In genomic region chr11:75964476-75964730, GRCm38 (mm10) we compare ENCODE assay signal across 19 mouse cellular contexts. TPM values are rescaled to one million over a fixed set of nuclear protein-coding genes. Genes with fewer than 3 reads are reported as not detected.
DNase-seq lines count a peak whose midpoint lies in the region; ATAC-seq and TF ChIP-seq lines count a peak whose summit lies in the region.
"Had no signal": no experiment of that assay in that cellular context is flagged by ENCODE, and none has a peak within 500 bp of the region (broad histone marks: within the 10 kb centered on the region; RNA-seq: fewer than 3 reads in every experiment).

No protein-coding gene starts in this region.

- no peak for DNase-seq in hindbrain, embryonic 10.5 days (ENCODE audit: low spot score)
- no peak for DNase-seq in hindbrain, postnatal 0 days (ENCODE audit: low spot score)
- DNase-seq in ZHBTc4 (ENCODE audit: low read depth, low spot score) = peak; percentile 12
- no peak for DNase-seq in embryonic facial prominence, embryonic 11.5 days (ENCODE audit: low spot score)
- DNase-seq in midbrain, embryonic 11.5 days (ENCODE audit: low spot score, missing footprints) = peak; percentile 94
- DNase-seq in spleen, adult 12 weeks (ENCODE audit: low spot score) = no peak
- no peak for DNase-seq in cerebellum, postnatal 25 days
- DNase-seq: gastrocnemius, postnatal 14 days; layer of hippocampus, postnatal 36 days; spleen, adult 18-20 months had no signal

- ATAC-seq in hindbrain, postnatal 0 days = no peak
- no peak for ATAC-seq in embryonic facial prominence, embryonic 11.5 days (replicated peaks; ENCODE audit: insufficient number of reproducible peaks, low FRiP score, low TSS enrichment, low read depth)
- ATAC-seq in midbrain, embryonic 11.5 days (ENCODE audit: low FRiP score) = 0 out of 2 replicates have a peak, but pooled peaks have one; percentile 5
- ATAC-seq: intestine, postnatal 0 days; Patski had no signal

- H3K36me3 ChIP-seq in hindbrain, embryonic 10.5 days = no peaks in the 10 kb centered on the region
- H3K36me3 ChIP-seq in hindbrain, postnatal 0 days (ENCODE audit: insufficient read depth, low read length) = no peaks in the 10 kb centered on the region
- no peaks in the 10 kb centered on the region for H3K36me3 ChIP-seq in embryonic facial prominence, embryonic 11.5 days (replicated peaks; ENCODE audit: control insufficient read depth, insufficient read depth, low read depth, low read length)
- no peaks in the 10 kb centered on the region for H3K36me3 ChIP-seq in midbrain, embryonic 11.5 days (ENCODE audit: control insufficient read depth, insufficient read depth, low read length)
- H3K36me3 ChIP-seq: stomach, embryonic 15.5 days had no signal

- WGBS in hindbrain, embryonic 10.5 days = 19% methylated on average over 4 of the region's 4 CpGs
- WGBS in hindbrain, postnatal 0 days = 36% methylated on average over 4 of the region's 4 CpGs
- 23% methylated on average over 4 of the region's 4 CpGs for WGBS in embryonic facial prominence, embryonic 11.5 days
- WGBS in midbrain, embryonic 11.5 days = 28% methylated on average over 4 of the region's 4 CpGs

- H3K27ac ChIP-seq in hindbrain, embryonic 10.5 days = peak overlapping the region; percentile 87
- no peak overlapping the region for H3K27ac ChIP-seq in hindbrain, postnatal 0 days
- 0 out of 2 replicates have a peak overlapping the region, but pooled peaks have one; percentile 28 for H3K27ac ChIP-seq in embryonic facial prominence, embryonic 11.5 days (replicated peaks; ENCODE audit: low read depth, low read length)
- no peak overlapping the region; the same call in 1 of the 2 replicates for H3K27ac ChIP-seq in midbrain, embryonic 11.5 days (ENCODE audit: low read depth, low read length)
- H3K27ac ChIP-seq: liver, embryonic 14.5 days; stomach, embryonic 15.5 days had no signal

- no peak overlapping the region for H3K4me2 ChIP-seq in hindbrain, postnatal 0 days (ENCODE audit: low read depth, low read length)
- H3K4me2 ChIP-seq in embryonic facial prominence, embryonic 11.5 days (ENCODE audit: low read depth, low read length) = no peak overlapping the region; the same call in 1 of the 2 replicates
- H3K4me2 ChIP-seq in midbrain, embryonic 11.5 days = peak overlapping the region; percentile 19
- H3K4me2 ChIP-seq: stomach, embryonic 15.5 days had no signal

- H3K9me3 ChIP-seq in hindbrain, embryonic 10.5 days = no peaks in the 10 kb centered on the region
- no peaks in the 10 kb centered on the region for H3K9me3 ChIP-seq in hindbrain, postnatal 0 days (ENCODE audit: low read length)
- no peaks in the 10 kb centered on the region for H3K9me3 ChIP-seq in embryonic facial prominence, embryonic 11.5 days (replicated peaks; ENCODE audit: control insufficient read depth, low read length)
- H3K9me3 ChIP-seq in midbrain, embryonic 11.5 days (ENCODE audit: control insufficient read depth, low read length) = no peaks in the 10 kb centered on the region
- H3K9me3 ChIP-seq: stomach, embryonic 15.5 days had no signal

- no peak overlapping the region for H3K9ac ChIP-seq in hindbrain, postnatal 0 days (replicated peaks; ENCODE audit: low read length)
- no peak overlapping the region for H3K9ac ChIP-seq in embryonic facial prominence, embryonic 11.5 days (replicated peaks; ENCODE audit: low read length)
- no peak overlapping the region for H3K9ac ChIP-seq in midbrain, embryonic 11.5 days (ENCODE audit: low read length)
- H3K9ac ChIP-seq: liver, embryonic 14.5 days; stomach, embryonic 15.5 days had no signal

- H3K27me3 ChIP-seq in hindbrain, embryonic 10.5 days (ENCODE audit: insufficient read depth, poor library complexity, severe bottlenecking) = peaks cover 60% of the 10 kb centered on the region
- H3K27me3 ChIP-seq in hindbrain, postnatal 0 days (ENCODE audit: insufficient read depth, low read length) = no peaks in the 10 kb centered on the region
- peaks cover 11% of the 10 kb centered on the region for H3K27me3 ChIP-seq in embryonic facial prominence, embryonic 11.5 days (ENCODE audit: control insufficient read depth, insufficient read depth, low read length)
- H3K27me3 ChIP-seq in midbrain, embryonic 11.5 days (ENCODE audit: control insufficient read depth, insufficient read depth, low read length) = peaks cover 16% of the 10 kb centered on the region; the same call in 1 of the 2 replicates
- H3K27me3 ChIP-seq: Patski had no signal

- 0 out of 2 replicates have a peak overlapping the region, but pooled peaks have one; percentile 14 for H3K4me3 ChIP-seq in hindbrain, embryonic 10.5 days
- H3K4me3 ChIP-seq in hindbrain, postnatal 0 days (ENCODE audit: low read length) = no peak overlapping the region
- no peak overlapping the region for H3K4me3 ChIP-seq in embryonic facial prominence, embryonic 11.5 days (ENCODE audit: low read depth, low read length)
- H3K4me3 ChIP-seq in midbrain, embryonic 11.5 days (ENCODE audit: low read depth, low read length) = no peak overlapping the region
- H3K4me3 ChIP-seq: myocyte; stomach, embryonic 15.5 days had no signal

- H3K4me1 ChIP-seq in hindbrain, embryonic 10.5 days (replicated peaks) = peaks cover 69% of the 10 kb centered on the region
- H3K4me1 ChIP-seq in hindbrain, postnatal 0 days (ENCODE audit: insufficient read depth, low read length) = peaks cover 6% of the 10 kb centered on the region
- peaks cover 11% of the 10 kb centered on the region for H3K4me1 ChIP-seq in embryonic facial prominence, embryonic 11.5 days (ENCODE audit: control insufficient read depth, insufficient read depth, low read length)
- H3K4me1 ChIP-seq in midbrain, embryonic 11.5 days (ENCODE audit: control insufficient read depth, insufficient read depth, low read length) = peaks cover 33% of the 10 kb centered on the region

- no peak for TF ChIP-seq CTCF in hindbrain, postnatal 0 days (IDR thresholded peaks at IDR 0.05; ENCODE audit: low read depth)

RNA-seq across cellular contexts. Expression of gene Rph3al, which starts 26.2 kb away (rescaled TPM):
- polyA plus RNA-seq in hindbrain, embryonic 10.5 days (2016; fragmentation: Nextera tagmentation; extraction: Ambion mirVana) = 2.1 and 2.4 TPM in 2 replicates
- 2.0 and 3.1 TPM in 2 replicates for total RNA-seq in hindbrain, postnatal 0 days (2014; rRNA removed)
- 2.5 and 3.3 TPM in 2 replicates for polyA plus RNA-seq in hindbrain, postnatal 0 days (2015; fragmentation: Nextera tagmentation; extraction: Ambion mirVana)
- 2.7 and 3.6 TPM in 2 replicates for polyA plus RNA-seq in embryonic facial prominence, embryonic 11.5 days (2014; fragmentation: Nextera tagmentation; extraction: Ambion mirVana)
- polyA plus RNA-seq in midbrain, embryonic 11.5 days (2014; fragmentation: Nextera tagmentation; extraction: Ambion mirVana) = 0.66 and 1.1 TPM in 2 replicates

RNA-seq across cellular contexts. Expression of gene 1700016K19Rik, which starts 35.3 kb away (rescaled TPM):
- polyA plus RNA-seq in hindbrain, embryonic 10.5 days (2016; fragmentation: Nextera tagmentation; extraction: Ambion mirVana) = 1.4 and 3.8 TPM in 2 replicates
- 2.5 and 4.8 TPM in 2 replicates for total RNA-seq in hindbrain, postnatal 0 days (2014; rRNA removed)
- polyA plus RNA-seq in hindbrain, postnatal 0 days (2015; fragmentation: Nextera tagmentation; extraction: Ambion mirVana) = 6.2 and 6.3 TPM in 2 replicates
- 0.47 and 0.77 TPM in 2 replicates for polyA plus RNA-seq in embryonic facial prominence, embryonic 11.5 days (2014; fragmentation: Nextera tagmentation; extraction: Ambion mirVana)
- polyA plus RNA-seq in midbrain, embryonic 11.5 days (2014; fragmentation: Nextera tagmentation; extraction: Ambion mirVana) = 0.23 TPM in 1 of 2 replicates, not detected in the other
- total RNA-seq: adrenal gland, postnatal 36 days; gastrocnemius, postnatal 14 days; heart, adult 8-10 months; heart, postnatal 25 days; megakaryocyte progenitor cell, adult 5-6 weeks had no signal
- polyA plus RNA-seq: intestine, postnatal 0 days; liver, embryonic 14.5 days had no signal

Comparison
In these comparisons a context has a peak if more than half of its experiments do, and no peak if none do; other contexts are left out.
1. H3K27ac ChIP-seq: peak in hindbrain, embryonic 10.5 days (single experiment) and embryonic facial prominence, embryonic 11.5 days (single experiment); none in hindbrain, postnatal 0 days (single experiment) and midbrain, embryonic 11.5 days (single experiment).
2. DNase-seq: peak in ZHBTc4 (single experiment) and midbrain, embryonic 11.5 days (single experiment); none in hindbrain, embryonic 10.5 days (single experiment), hindbrain, postnatal 0 days (single experiment), embryonic facial prominence, embryonic 11.5 days (single experiment), spleen, adult 12 weeks (single experiment) and cerebellum, postnatal 25 days (0 of 2).